ENCODE assay signal across 8 mouse cellular contexts in the genomic region with DNA sequence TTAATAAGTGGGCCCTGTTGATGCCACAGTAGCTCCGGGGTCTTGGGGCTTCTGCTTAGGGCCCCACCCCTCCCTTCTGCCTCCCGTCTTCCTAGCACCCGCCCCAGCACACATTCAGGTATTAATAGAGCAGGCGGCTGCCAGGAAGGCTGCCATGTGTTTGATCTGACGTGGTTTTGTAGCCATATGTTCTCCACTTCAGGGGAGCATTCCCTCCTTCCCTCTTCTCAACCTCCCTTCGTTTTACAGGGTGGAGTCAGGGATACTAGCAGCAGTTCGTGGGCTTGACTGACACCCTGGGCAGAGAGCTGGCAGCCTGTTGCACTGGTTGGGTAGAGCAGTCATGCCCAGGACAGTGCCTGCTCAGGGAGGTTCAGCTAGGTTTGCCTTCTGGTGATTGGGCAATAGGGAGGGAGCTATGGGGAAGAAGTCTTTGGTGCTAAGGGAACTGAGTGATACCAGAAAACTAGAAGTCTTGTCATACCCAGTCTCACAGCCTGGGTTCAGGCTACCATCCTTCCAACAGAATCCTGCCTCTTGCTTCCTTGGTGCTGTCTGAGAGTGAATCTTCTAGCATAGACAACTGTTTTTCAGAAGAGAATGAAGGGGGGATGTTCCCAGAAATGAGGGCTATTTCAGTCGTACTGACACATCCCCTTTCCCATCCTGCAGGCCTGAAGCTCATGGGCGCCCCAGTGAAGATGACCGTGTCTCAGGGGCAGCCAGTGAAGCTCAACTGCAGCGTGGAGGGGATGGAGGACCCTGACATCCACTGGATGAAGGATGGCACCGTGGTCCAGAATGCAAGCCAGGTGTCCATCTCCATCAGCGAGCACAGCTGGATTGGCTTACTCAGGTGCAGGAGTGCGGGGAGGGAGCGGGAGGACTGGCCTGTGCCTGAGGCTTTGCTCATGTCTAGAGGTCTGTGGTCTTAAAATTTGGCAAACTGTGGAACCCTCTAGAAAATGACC. TPM values are rescaled to one million over a fixed set of nuclear protein-coding genes. Genes with fewer than 3 reads are reported as not detected.
DNase-seq lines count a peak whose midpoint lies in the region; ATAC-seq lines count a peak whose summit lies in the region.

No protein-coding gene starts in this region.

- H3K27ac ChIP-seq in embryonic facial prominence, embryonic 14.5 days (replicated peaks; ENCODE audit: low read depth, low read length): no peak overlapping the region
- H3K27ac ChIP-seq in limb, embryonic 11.5 days (replicated peaks; ENCODE audit: low read depth, low read length): no peak overlapping the region
- no peak overlapping the region for H3K27ac ChIP-seq in stomach, embryonic 14.5 days (ENCODE audit: low read length)

- H3K9me3 ChIP-seq in embryonic facial prominence, embryonic 14.5 days (ENCODE audit: control insufficient read depth, low read length): no peaks in the 10 kb centered on the region
- no peaks in the 10 kb centered on the region for H3K9me3 ChIP-seq in limb, embryonic 11.5 days (ENCODE audit: control insufficient read depth, low read length)
- H3K9me3 ChIP-seq in stomach, embryonic 14.5 days (ENCODE audit: control insufficient read depth, low read depth, low read length): no peaks in the 10 kb centered on the region

- peaks cover 10% of the 10 kb centered on the region; the same call in 1 of the 2 replicates for H3K27me3 ChIP-seq in embryonic facial prominence, embryonic 14.5 days (replicated peaks; ENCODE audit: control insufficient read depth, insufficient read depth, low read length)
- peaks cover 9% of the 10 kb centered on the region; the same call in 1 of the 2 replicates for H3K27me3 ChIP-seq in limb, embryonic 11.5 days (ENCODE audit: control insufficient read depth, insufficient read depth, low read length)
- no peaks in the 10 kb centered on the region for H3K27me3 ChIP-seq in stomach, embryonic 14.5 days (ENCODE audit: control insufficient read depth, insufficient read depth, low read length)

- peak; percentile 89 for DNase-seq in heart, adult 11 months
- no peak for DNase-seq in heart, postnatal 4 days
- DNase-seq in 416B (ENCODE audit: low read depth): peak; percentile 41
- no peak for DNase-seq in embryonic facial prominence, embryonic 14.5 days (ENCODE audit: low spot score)
- DNase-seq in limb, embryonic 11.5 days (ENCODE audit: low spot score): no peak
- no peak for DNase-seq in thymus, adult 18-20 months

- H3K36me3 ChIP-seq in embryonic facial prominence, embryonic 14.5 days (ENCODE audit: control insufficient read depth, insufficient read depth, low read length): peaks cover 26% of the 10 kb centered on the region
- H3K36me3 ChIP-seq in limb, embryonic 11.5 days (ENCODE audit: control insufficient read depth, insufficient read depth, low read length): peaks cover 2% of the 10 kb centered on the region; the same call in 1 of the 2 replicates
- peaks cover 6% of the 10 kb centered on the region; the same call in 1 of the 2 replicates for H3K36me3 ChIP-seq in stomach, embryonic 14.5 days (ENCODE audit: control insufficient read depth, insufficient read depth, low read length)

- ATAC-seq in embryonic facial prominence, embryonic 14.5 days (ENCODE audit: low read depth): no peak
- ATAC-seq in limb, embryonic 11.5 days (ENCODE audit: insufficient number of reproducible peaks, low FRiP score, low TSS enrichment, low read depth): no peak
- no peak for ATAC-seq in stomach, embryonic 14.5 days (ENCODE audit: insufficient number of reproducible peaks, insufficient read depth, low FRiP score, low read depth)
- no peak for ATAC-seq in erythroid progenitor cell, adult 5-6 weeks (replicated peaks; ENCODE audit: low FRiP score, poor library complexity, severe bottlenecking)

- 49% methylated on average over 15 of the region's 15 CpGs for WGBS in embryonic facial prominence, embryonic 14.5 days
- WGBS in limb, embryonic 11.5 days: 51% methylated on average over 15 of the region's 15 CpGs
- WGBS in stomach, embryonic 14.5 days: 51% methylated on average over 15 of the region's 15 CpGs

- H3K4me2 ChIP-seq in embryonic facial prominence, embryonic 14.5 days (ENCODE audit: low read depth, low read length): peak overlapping the region; percentile 95
- peak overlapping the region; percentile 86 for H3K4me2 ChIP-seq in limb, embryonic 11.5 days (ENCODE audit: low read depth, severe bottlenecking)
- H3K4me2 ChIP-seq in stomach, embryonic 14.5 days (replicated peaks; ENCODE audit: low read depth, low read length): peak overlapping the region; percentile 91

- peaks cover 24% of the 10 kb centered on the region for H3K4me1 ChIP-seq in embryonic facial prominence, embryonic 14.5 days (ENCODE audit: control insufficient read depth, insufficient read depth, low read length)
- H3K4me1 ChIP-seq in limb, embryonic 11.5 days (ENCODE audit: control insufficient read depth, insufficient read depth, low read length): peaks cover 17% of the 10 kb centered on the region
- H3K4me1 ChIP-seq in stomach, embryonic 14.5 days (ENCODE audit: control insufficient read depth, insufficient read depth, low read length): peaks cover 29% of the 10 kb centered on the region

- H3K9ac ChIP-seq in embryonic facial prominence, embryonic 14.5 days (ENCODE audit: low read depth, low read length): peak overlapping the region; percentile 90
- peak overlapping the region; percentile 95; the same call in 1 of the 2 replicates for H3K9ac ChIP-seq in limb, embryonic 11.5 days (ENCODE audit: low read length)
- H3K9ac ChIP-seq in stomach, embryonic 14.5 days (replicated peaks; ENCODE audit: low read depth, low read length): no peak overlapping the region

- peak overlapping the region; percentile 87 for H3K4me3 ChIP-seq in embryonic facial prominence, embryonic 14.5 days (ENCODE audit: low read depth, low read length)
- H3K4me3 ChIP-seq in limb, embryonic 11.5 days (ENCODE audit: low read depth, low read length): peak overlapping the region; percentile 88
- H3K4me3 ChIP-seq in stomach, embryonic 14.5 days (ENCODE audit: low read depth, low read length): peak overlapping the region; percentile 88

RNA-seq across cellular contexts. Expression of gene Tyro3, which starts 3.6 kb away (rescaled TPM):
- 1 to 10 TPM; 9.5 to 9.7 TPM for total RNA-seq in heart, postnatal 4 days (2021)
- polyA plus RNA-seq in embryonic facial prominence, embryonic 14.5 days (2014; fragmentation: Nextera tagmentation; extraction: Ambion mirVana): 20.2 and 23.6 TPM in 2 replicates
- 27.0 and 30.1 TPM in 2 replicates for polyA plus RNA-seq in limb, embryonic 11.5 days (2014; fragmentation: Nextera tagmentation; extraction: Ambion mirVana)
- polyA plus RNA-seq in stomach, embryonic 14.5 days (2014; fragmentation: Nextera tagmentation; extraction: Ambion mirVana): 27.2 TPM in 2 replicates
- not detected in 2 replicates for total RNA-seq in erythroid progenitor cell, adult 5-6 weeks (2015; ENCODE audit: low replicate concordance)
- total RNA-seq in erythroid progenitor cell, adult 5-6 weeks (2017; ENCODE audit: low replicate concordance): not detected in 2 replicates

RNA-seq across cellular contexts. Expression of gene Rpap1, which starts 13.8 kb away (rescaled TPM):
- 10 to 100 TPM; 16.1 to 18.7 TPM for total RNA-seq in heart, postnatal 4 days (2021)
- polyA plus RNA-seq in embryonic facial prominence, embryonic 14.5 days (2014; fragmentation: Nextera tagmentation; extraction: Ambion mirVana): 18.3 and 22.3 TPM in 2 replicates
- 26.3 and 30.7 TPM in 2 replicates for polyA plus RNA-seq in limb, embryonic 11.5 days (2014; fragmentation: Nextera tagmentation; extraction: Ambion mirVana)
- polyA plus RNA-seq in stomach, embryonic 14.5 days (2014; fragmentation: Nextera tagmentation; extraction: Ambion mirVana): 26.6 and 28.2 TPM in 2 replicates
- 0.42 and 2.2 TPM in 2 replicates for total RNA-seq in erythroid progenitor cell, adult 5-6 weeks (2015; ENCODE audit: low replicate concordance)
- total RNA-seq in erythroid progenitor cell, adult 5-6 weeks (2017; ENCODE audit: low replicate concordance): 2.8 and 3.2 TPM in 2 replicates

RNA-seq across cellular contexts. Expression of gene Ltk, which starts 40.9 kb away (rescaled TPM):
- under 1 TPM in 1 of 2 experiments, not detected in 1; 0.16 TPM for total RNA-seq in heart, postnatal 4 days (2021)
- polyA plus RNA-seq in embryonic facial prominence, embryonic 14.5 days (2014; fragmentation: Nextera tagmentation; extraction: Ambion mirVana): 0.14 and 0.29 TPM in 2 replicates
- polyA plus RNA-seq in limb, embryonic 11.5 days (2014; fragmentation: Nextera tagmentation; extraction: Ambion mirVana): not detected in 2 replicates
- polyA plus RNA-seq in stomach, embryonic 14.5 days (2014; fragmentation: Nextera tagmentation; extraction: Ambion mirVana): 3.1 and 3.3 TPM in 2 replicates
- not detected in 2 replicates for total RNA-seq in erythroid progenitor cell, adult 5-6 weeks (2015; ENCODE audit: low replicate concordance)
- not detected in 2 replicates for total RNA-seq in erythroid progenitor cell, adult 5-6 weeks (2017; ENCODE audit: low replicate concordance)

RNA-seq across cellular contexts. Expression of gene Itpka, which starts 59.0 kb away (rescaled TPM):
- 1 to 10 TPM; 1.5 to 1.7 TPM for total RNA-seq in heart, postnatal 4 days (2021)
- 0.84 and 1.2 TPM in 2 replicates for polyA plus RNA-seq in embryonic facial prominence, embryonic 14.5 days (2014; fragmentation: Nextera tagmentation; extraction: Ambion mirVana)
- 0.64 and 0.81 TPM in 2 replicates for polyA plus RNA-seq in limb, embryonic 11.5 days (2014; fragmentation: Nextera tagmentation; extraction: Ambion mirVana)
- 10.5 and 12.1 TPM in 2 replicates for polyA plus RNA-seq in stomach, embryonic 14.5 days (2014; fragmentation: Nextera tagmentation; extraction: Ambion mirVana)
- not detected in 2 replicates for total RNA-seq in erythroid progenitor cell, adult 5-6 weeks (2015; ENCODE audit: low replicate concordance)
- total RNA-seq in erythroid progenitor cell, adult 5-6 weeks (2017; ENCODE audit: low replicate concordance): not detected in 2 replicates

Comparison
In these comparisons a context has a peak if more than half of its experiments do, and no peak if none do; other contexts are left out.
1. DNase-seq: peak in heart, adult 11 months (single experiment) and 416B (single experiment); none in heart, postnatal 4 days (single experiment), embryonic facial prominence, embryonic 14.5 days (single experiment), limb, embryonic 11.5 days (single experiment) and thymus, adult 18-20 months (0 of 2).
2. Peak in every context shown above with its lines, with median percentiles within 50 percentile points of each other: H3K4me2 ChIP-seq and H3K4me3 ChIP-seq.